Mouse (Mus musculus): ENCODE data around the gene Trio. TPM values are rescaled to one million over a fixed set of nuclear protein-coding genes. Genes with fewer than 3 reads are reported as not detected.

Trio gene
- polyA plus RNA-seq, 3 experiments from 2014 or later, result 3.1 to 9.4 (median 9.0) TPM

DNA sequence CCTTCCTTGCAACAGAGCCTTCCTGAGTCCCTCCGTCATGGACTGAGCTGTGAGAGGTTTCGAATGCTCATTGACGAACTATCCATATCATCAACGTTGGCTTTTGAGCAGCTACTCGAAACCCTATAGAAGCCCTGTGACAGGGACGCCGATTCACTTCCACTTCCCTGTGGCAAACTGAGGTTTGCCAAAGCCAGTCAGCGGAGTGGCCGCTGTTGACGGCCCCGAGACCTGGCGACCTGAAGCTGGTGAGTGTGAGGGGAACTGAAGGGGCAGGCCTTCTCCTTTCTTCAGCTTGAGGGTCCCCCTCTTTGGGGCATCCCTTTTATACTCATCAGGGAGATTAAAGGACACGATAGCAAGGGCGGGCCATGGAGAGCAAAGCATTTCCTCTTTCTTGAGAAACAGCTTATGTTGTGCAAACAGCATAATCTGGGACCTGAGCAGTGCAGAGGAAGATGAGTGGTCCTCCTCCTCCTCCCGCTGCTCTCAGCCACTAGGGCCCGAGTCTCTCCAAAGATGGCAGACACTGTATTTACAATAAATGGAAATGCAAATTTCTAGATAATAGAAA lies 151.8 kb downstream of the Trio start:
- ATAC-seq, result no peak

- ATAC-seq, result no peak
Observed at GRCm38 (mm10) chr15:27872286-27872685, 153.4 kb downstream of the Trio start.

GRCm38 (mm10) chr15:27871708-27872107 lies 153.9 kb downstream of the Trio start:
- no peak for ATAC-seq

- no peak for ATAC-seq
Observed at GRCm38 (mm10) chr15:27871260-27871659, 154.4 kb downstream of the Trio start.

DNA sequence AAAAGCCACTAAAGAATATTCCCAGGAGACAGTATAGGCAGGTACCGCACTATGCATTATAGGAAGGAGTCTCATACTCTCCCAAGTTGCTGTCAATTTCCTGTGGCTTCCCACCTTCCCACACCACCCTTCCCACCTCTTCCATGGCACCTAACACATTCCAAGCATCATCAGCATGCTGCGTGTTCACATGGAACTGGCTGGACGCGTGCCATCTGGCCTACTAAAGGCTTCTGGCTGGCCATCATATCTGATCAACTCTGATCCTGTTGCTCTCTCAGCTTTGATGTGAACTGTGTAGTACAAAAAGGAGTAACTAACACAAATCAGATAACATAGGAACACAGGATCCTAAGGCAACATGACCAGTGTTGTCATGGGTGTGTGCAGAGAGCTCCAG lies 156.6 kb downstream of the Trio start:
- no peak for ATAC-seq

DNA sequence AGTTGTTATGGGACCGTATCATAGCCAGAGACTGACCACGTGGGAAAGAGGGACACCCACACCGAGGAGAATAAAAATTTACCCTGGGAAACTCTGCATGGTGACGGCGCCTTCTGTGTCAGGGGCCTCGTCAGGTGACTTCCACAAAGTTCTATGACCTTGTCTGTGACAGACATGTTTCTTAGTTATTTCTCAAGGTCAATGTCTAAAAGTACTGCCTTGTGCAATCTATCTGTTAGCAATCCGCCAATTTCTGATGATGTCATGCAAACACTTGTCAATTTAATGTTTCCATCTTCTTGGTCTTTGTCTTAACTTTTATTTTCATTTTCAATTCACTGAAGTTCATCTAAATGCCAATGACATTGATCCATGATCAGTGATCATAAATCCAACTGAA lies 157.8 kb downstream of the Trio start:
- no peak for ATAC-seq

DNA sequence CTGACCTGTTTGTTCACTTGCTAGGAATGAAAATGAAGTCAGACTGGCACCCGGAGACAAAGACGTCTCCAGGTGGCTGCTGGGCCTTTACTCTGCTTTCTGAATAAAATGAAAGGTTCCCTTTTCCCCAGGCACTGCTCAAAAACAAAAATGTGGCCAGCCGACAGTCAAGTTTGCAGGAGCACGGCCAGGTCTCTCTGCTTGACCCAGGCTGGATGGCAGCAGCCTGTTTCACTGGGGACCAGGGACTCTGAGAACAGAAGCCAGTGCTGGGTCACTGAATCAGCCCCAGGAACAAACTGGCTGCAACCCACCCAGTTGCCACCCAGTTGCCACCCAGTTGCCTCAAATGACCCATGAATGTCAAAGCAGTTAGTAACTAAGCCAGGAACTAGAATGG lies 159.2 kb downstream of the Trio start:
- ATAC-seq, result no peak

- no peak for ATAC-seq
Observed at GRCm38 (mm10) chr15:27866053-27866452, 159.6 kb downstream of the Trio start.

- ATAC-seq, result no peak
Observed at GRCm38 (mm10) chr15:27864397-27864796, 161.3 kb downstream of the Trio start.

DNA sequence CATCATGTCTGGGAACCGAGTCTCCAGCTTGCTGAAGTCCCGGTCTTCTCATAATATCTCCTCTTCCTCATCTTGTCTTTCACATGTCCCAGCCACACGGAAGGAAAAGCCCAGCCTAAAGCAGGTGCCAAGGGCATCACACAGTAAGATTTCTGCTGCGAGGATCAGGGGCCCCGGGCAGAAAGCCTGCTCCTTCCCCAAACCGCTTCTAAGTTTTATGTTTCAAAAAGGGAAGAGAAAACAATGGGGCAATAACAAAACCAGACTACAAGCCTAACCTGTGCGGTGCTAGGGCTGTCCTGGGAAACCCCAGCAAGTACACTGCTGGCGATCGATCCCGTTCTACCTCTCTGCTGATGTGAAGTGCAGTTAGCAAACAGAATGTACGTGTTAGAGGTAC lies 162.7 kb downstream of the Trio start:
- no peak for ATAC-seq

GRCm38 (mm10) chr15:27860439-27860838 lies 165.2 kb downstream of the Trio start:
- ATAC-seq, result no peak

GRCm38 (mm10) chr15:27859590-27859989 lies 166.1 kb downstream of the Trio start:
- no peak for ATAC-seq

DNA sequence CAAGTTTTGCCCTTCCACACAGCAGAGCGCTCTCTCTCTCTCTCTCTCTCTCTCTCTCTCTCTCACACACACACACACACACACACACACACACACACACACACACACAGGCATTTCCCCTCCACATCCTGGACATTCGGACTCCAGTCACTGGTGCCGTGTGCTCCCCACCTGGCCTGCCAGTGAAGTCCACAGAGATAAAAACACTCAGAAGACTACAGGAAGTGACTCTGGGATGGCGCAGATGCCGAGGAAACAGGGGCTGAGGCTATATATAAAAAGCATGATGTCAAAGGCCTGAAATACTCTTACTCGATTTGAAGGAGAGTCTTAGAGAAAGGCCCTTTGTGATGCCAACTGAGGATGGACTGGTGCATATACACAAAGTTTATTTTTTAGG lies 166.5 kb downstream of the Trio start:
- ATAC-seq, result no peak

GRCm38 (mm10) chr15:27858179-27858819 lies 167.3 kb downstream of the Trio start:
- ATAC-seq, result no peak

DNA sequence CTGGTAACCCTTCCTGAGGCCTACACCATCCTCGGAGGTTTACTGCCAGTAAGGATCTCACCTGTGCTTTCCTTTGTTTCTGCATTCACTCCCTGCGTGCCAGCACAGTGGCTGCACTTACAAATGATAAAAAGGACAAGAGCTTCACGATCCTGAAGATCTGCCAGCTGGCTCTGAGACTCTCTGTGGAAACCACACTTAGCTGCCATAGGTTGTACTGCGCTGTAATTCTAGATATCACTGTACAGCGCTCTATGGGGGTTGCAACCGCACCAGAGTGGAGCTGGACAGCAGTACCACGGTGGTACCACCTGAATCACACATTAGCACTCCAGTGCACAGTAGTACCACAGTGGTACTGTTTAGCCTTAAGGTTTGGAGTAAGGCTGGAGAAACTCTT lies 168.4 kb downstream of the Trio start:
- no peak for ATAC-seq

DNA sequence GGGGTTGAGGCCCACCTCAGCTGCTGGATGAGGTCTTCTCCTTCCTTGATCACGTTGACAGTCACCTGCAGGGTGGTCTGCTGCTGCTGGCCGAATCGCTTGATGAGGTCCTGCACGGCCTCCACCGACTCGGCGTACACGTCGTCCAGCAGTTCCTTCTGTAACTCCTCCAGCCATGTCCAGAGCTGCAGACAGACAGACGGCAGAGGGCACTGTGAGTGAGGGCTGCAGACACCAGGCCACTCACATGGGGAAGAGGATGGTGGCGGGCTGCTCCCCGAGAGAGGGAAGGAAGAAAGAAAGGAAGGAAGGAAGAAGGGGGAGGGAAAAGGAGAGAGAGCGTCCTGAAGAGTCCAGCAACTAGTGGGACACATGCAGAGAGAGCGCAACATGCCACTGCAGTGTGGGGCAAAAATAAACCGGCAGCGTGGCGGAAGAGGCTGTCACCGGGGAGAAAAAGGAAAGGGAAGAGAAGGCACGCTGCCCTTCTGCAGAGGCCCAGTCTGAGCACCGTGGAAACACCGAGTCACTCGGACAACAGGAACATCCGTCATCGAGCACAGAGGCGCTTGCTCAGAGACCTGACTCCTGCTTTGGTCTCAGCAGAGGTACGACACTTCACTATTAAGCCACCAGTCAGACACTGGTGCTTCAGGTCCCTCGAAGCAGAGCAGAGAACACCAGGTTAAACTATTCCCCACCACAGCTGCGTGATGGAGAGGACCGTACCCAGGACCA lies 169.4 kb downstream of the Trio start:
- ATAC-seq, result peak; percentile 71

GRCm38 (mm10) chr15:27851312-27851711 lies 174.3 kb downstream of the Trio start:
- ATAC-seq, result peak; percentile 52

- no peak for ATAC-seq
Observed at GRCm38 (mm10) chr15:27850904-27851303, 174.7 kb downstream of the Trio start.

- no peak for ATAC-seq
Observed at GRCm38 (mm10) chr15:27849910-27850309, 175.7 kb downstream of the Trio start.

DNA sequence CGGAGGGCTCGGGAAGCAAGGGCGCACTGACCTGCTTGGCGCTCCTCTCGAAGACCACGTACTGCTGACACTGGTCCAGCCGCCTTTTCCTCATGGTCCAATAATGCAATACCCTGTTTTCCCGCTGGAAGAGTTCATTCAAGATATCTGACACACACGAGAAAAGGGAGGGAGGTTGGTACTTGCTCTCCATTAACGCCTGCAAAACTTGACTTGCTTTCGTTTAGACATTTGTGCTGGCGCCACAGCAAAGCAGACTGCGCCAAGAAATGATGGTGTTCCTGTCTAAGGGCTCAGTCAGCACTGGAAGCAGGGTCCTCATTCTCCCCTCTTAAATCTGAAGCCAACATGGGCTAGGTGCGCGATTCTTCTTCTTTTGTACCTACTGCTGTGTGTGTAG lies 184.0 kb downstream of the Trio start:
- ATAC-seq, result no peak

- no peak for ATAC-seq
Observed at GRCm38 (mm10) chr15:27840579-27840978, 185.1 kb downstream of the Trio start.

DNA sequence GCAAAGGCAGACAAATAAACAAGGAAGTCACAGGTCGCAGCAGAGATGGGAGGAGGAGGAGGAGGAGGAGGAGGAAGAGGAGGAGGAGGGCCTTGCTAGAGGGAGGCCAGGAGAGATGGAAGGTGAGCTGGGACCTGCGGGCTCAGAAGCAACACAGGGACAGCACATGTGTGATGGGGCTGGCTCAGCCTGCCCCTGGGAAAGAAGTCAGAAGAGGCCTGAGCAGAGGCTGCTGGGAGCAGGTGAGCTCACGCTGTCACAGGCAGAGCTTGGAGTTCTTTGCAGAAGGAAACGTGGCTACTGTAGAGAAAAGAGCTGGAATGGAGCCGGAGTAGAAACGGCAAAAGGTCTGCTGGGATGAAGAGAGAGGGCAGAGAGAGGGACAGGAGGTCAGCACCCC lies 185.5 kb downstream of the Trio start:
- ATAC-seq, result no peak

DNA sequence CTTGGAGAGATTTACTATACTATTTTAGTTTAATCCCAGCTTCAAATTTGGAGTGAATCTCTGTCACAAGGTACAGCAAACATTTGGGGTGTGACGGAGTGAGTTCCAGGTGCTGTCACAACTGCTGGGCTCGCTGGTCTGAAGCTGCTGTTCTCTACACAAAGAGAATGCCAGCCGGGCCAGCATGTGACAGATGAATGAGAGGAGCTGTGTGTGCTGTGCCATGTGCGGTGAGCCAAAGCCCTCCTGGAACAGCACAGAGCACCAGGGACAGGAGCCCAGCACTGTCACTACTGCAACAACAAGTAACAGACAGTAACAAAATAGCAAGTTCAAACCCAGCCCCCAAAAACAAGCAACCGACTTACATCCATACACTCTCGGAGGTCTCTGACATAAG lies 194.0 kb downstream of the Trio start:
- ATAC-seq, result no peak

DNA sequence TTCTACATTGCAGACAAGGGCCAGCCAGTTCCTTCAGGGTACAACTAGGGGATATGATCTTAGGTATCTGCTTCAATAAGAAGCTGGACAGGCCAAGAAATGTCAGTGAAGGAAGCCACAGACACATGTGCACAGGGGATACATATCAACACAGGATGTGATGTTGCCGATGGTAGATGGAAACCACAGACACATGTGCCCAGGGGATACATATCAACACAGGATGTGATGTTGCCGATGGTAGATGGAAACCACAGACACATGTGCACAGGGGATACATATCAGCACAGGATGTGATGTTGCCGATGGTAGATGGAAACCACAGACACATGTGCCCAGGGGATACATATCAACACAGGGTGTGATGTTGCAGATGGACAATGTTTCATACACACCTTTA lies 197.8 kb downstream of the Trio start:
- ATAC-seq, result peak; percentile 85
